Mouse (Mus musculus): ENCODE data around the gene Aff1.

DNA sequence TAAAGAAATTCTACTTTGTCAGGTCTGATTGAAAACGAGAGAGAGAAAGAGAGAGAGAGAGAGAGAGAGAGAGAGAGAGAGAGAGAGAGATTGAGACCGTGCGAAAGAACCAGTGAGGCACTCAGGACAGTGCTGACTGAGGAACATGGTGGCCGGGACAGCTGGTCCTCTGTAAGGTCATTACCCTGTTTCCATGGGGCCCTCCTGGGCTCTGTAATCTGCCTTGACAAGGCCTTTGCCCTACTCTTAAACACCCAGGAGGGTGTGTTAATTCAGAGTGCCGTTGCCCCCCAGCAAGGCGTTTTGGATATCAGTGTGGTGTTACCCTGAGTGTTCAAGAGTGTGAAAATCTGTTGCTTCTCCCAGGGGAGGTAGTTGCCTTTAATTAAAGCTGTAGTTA, 88.1 kb downstream of the Aff1 start:
- no peak for TF ChIP-seq CTCF (IDR thresholded peaks at IDR 0.05; ENCODE audit: borderline replicate concordance, insufficient read depth, low read length)
- TF ChIP-seq POLR2A (IDR thresholded peaks at IDR 0.05; ENCODE audit: low read depth, low read length) = no peak

Measured in embryonic fibroblast, embryonic 13.5 days (primary cell).